Mouse (Mus musculus) small intestine, adult 2 months (tissue): ENCODE measurements around the gene 9130019O22Rik. TPM values are rescaled to one million over a fixed set of nuclear protein-coding genes. Genes with fewer than 3 reads are reported as not detected.
"Not testable (repeated sequence)": the region's sequence is repeated elsewhere in the genome, so short reads cannot be mapped to it uniquely, and the experiment has no call there.

Experiments used
- H3K27ac ChIP-seq: fragments of 200-500 bp; 2 replicates; pipeline ENCODE4 v1.5.1; 2012; ENCODE audit warnings: low read depth, low read length, control low read depth, inconsistent platforms; ENCODE audit not compliant: insufficient read depth
- H3K27me3 ChIP-seq: fragments of 200-500 bp; 2 replicates; pipeline ENCODE4 v1.6.1; 2012; ENCODE audit warnings: mild to moderate bottlenecking, moderate library complexity, low read length, inconsistent platforms; ENCODE audit not compliant: control insufficient read depth, insufficient read depth
- H3K36me3 ChIP-seq: fragments of 200-500 bp; 2 replicates; pipeline ENCODE4 v1.6.1; 2012; ENCODE audit warnings: mild to moderate bottlenecking, low read length, control low read depth, inconsistent platforms; ENCODE audit not compliant: control insufficient read depth, insufficient read depth
- H3K4me1 ChIP-seq: fragments of 200-500 bp; 2 replicates; pipeline ENCODE4 v1.6.1; 2012; ENCODE audit warnings: low read length, inconsistent platforms, mixed read lengths; ENCODE audit not compliant: control insufficient read depth, insufficient read depth, insufficient read length
- H3K4me3 ChIP-seq: fragments of 200-500 bp; 2 replicates; pipeline ENCODE4 v1.5.1; 2012; ENCODE audit warnings: low read depth, mild to moderate bottlenecking, control low read depth, inconsistent platforms, low read length, moderate library complexity
- CTCF ChIP-seq: fragments of 200-500 bp; IDR thresholded peaks from 2 replicates; pipeline ENCODE4 v1.5.1; 2012; ENCODE audit warnings: low read depth, mild to moderate bottlenecking, control low read depth, inconsistent platforms, low read length, moderate library complexity, mixed read lengths; ENCODE audit not compliant: insufficient replicate concordance, insufficient read length; ENCODE audit errors: extremely low read depth
- POLR2A ChIP-seq: fragments of 200-500 bp; IDR thresholded peaks from 2 replicates; pipeline ENCODE4 v1.6.1; 2012; ENCODE audit warnings: low read depth, mild to moderate bottlenecking, control low read depth, inconsistent platforms, low read length, moderate library complexity
- WGBS: fragments of 180-500 bp; shearing (Covaris S2); methylation state at CpG from one replicate; pipeline ENCODE4 v1.1.7; 2018; 5-methylcytosine and 5-hydroxymethylcytosine counted together
- polyA plus RNA-seq: library from polyadenylated mRNA; depleted of rRNA; stranded (reverse); fragments of >200 nt; gene quantifications from 2 replicates; pipeline ENCODE4 v1.2.3, GENCODE M21; 2012

9130019O22Rik gene
- polyA plus RNA-seq, 1 experiment, result 7.3 TPM

DNA sequence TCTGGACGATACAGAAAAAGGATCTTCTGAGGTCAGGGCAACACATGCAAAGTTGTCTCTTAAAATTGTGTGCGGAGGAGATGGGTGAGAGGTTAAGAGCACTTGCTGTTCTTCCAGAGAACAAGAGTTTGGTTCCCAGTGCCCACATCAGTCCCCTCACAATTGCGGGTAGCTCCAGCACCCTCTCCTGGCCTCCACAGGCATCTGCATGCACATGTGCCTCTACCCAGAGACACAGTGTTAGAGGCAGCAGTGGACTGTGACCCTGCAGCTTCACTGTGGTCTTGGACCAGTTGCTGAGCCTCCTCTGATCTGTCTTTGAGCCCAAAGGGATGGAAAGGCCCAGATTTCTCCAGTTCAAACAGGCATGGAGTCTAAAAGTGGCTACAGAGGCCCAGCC, 15.1 kb downstream of the 9130019O22Rik start:
- H3K36me3 ChIP-seq, result peaks cover 16% of the 10 kb centered on the region
- not testable (repeated sequence) for H3K4me3 ChIP-seq, H3K27me3 ChIP-seq, H3K4me1 ChIP-seq, H3K27ac ChIP-seq
- WGBS, result 82% methylated on average over 3 of the region's 3 CpGs
- TF ChIP-seq CTCF, result peak; percentile 12; the same call in 1 of the 2 replicates

GRCm38 (mm10) chr7:127371213-127371612, 15.8 kb downstream of the 9130019O22Rik start:
- no peak for TF ChIP-seq CTCF
- TF ChIP-seq POLR2A, result no peak
- Histone ChIP-seq H3K4me3 (no peak overlapping the region), H3K4me1 (peaks cover 13% of the 10 kb centered on the region; the same call in 1 of the 2 replicates), H3K36me3 (peaks cover 16% of the 10 kb centered on the region), H3K27me3 (no peaks in the 10 kb centered on the region), H3K27ac (no peak overlapping the region)
- 78% methylated on average over 2 of the region's 2 CpGs for WGBS

DNA sequence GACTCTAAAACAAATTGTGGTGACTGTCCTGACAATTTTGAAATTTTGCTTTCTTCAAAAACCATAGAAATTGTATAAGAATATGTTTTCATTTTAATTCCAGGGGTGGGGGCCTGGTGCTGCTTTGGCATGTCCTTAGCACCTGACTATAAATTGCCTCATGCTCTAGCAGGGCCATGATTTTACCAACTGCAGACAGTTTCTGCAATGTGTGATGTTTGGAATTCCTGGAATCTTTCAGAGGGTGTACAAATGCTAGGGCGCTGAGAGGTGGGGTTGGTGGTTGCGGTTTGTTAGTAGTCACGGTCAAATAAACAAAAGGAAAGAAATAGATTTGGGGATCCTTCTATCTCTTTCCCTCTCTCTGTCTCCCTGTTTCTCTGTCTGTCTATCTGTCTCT, 20.7 kb downstream of the 9130019O22Rik start:
- Histone ChIP-seq H3K27me3 (no peaks in the 10 kb centered on the region), H3K27ac (peak overlapping the region; percentile 90), H3K4me1 (peaks cover 17% of the 10 kb centered on the region), H3K36me3 (no peaks in the 10 kb centered on the region), H3K4me3 (no peak overlapping the region)
- TF ChIP-seq CTCF, result no peak
- TF ChIP-seq POLR2A, result no peak
- 91% methylated on average over 3 of the region's 3 CpGs for WGBS

DNA sequence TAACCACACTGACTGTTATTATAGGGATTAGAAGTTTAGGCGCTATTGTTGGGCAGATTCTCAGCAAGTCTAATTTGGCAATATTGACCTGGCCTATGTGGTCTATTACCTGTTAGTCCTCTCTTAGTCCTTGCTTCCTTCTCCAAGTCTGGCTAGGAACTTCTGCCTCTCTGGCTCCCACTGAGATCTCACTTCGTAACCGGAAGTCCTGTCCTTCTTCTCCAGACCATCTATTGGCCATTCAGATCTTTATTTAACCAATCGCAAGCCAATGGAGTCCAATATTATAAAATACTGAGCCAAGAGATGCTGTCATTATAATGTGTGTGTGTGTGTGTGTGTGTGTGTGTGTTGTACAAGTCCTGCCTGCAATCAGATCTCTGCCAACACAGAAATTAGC, 22.8 kb downstream of the 9130019O22Rik start:
- H3K4me1 ChIP-seq, result peaks cover 23% of the 10 kb centered on the region
- 59% methylated on average over 4 of the region's 4 CpGs for WGBS
- H3K27me3 ChIP-seq, result no peaks in the 10 kb centered on the region
- peak overlapping the region; percentile 82 for H3K27ac ChIP-seq
- TF ChIP-seq CTCF (no peak), POLR2A (no peak)
- no peaks in the 10 kb centered on the region for H3K36me3 ChIP-seq
- H3K4me3 ChIP-seq, result peak overlapping the region; percentile 73; the same call in 1 of the 2 replicates

DNA sequence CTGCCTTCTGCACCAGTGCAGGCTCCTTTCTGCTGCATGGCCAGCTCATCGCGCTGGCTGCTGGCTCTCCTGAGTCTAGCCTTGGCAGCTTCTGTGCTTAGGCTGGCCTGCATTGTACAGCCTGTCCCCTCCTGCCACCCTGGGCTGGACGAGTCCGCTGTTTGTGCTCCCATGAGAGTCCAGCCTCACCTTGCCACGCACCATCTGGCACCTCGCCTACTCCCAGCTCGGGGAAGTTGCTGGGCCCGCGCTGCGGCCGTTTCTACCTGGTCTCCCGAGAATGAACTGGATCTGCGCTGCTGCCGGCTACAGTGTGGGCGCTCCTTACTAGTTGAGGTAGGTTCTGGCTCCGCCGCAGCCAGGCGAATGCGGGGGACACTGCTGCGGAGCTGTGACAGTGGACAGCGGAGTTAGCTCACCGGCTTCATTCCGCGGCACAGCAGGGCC, 23.5 kb downstream of the 9130019O22Rik start:
- H3K4me1 ChIP-seq, result peaks cover 23% of the 10 kb centered on the region
- peak overlapping the region; percentile 73 for H3K4me3 ChIP-seq
- TF ChIP-seq CTCF (no peak), POLR2A (peak; percentile 32; the same call in 1 of the 2 replicates)
- WGBS, result 14% methylated on average over 24 of the region's 24 CpGs
- H3K36me3 ChIP-seq, result no peaks in the 10 kb centered on the region
- peak overlapping the region; percentile 82 for H3K27ac ChIP-seq
- H3K27me3 ChIP-seq, result no peaks in the 10 kb centered on the region

DNA sequence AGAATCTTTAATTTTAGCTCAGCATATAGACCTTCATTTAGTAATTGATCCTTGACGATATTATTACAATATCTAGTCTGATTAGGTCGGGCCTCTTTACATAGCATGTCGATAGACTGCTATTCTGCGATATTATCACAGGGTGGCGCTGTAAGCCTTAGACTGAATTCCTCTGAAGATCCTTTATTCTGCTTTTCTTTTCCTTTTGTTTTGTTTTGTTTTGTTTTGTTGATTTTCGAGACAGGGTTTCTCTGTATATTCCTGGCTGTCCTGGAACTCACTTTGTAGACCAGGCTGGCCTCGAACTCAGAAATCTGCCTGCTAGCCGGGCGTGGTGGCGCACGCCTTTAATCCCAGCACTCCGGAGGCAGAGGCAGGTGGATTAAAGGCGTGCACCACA, 24.5 kb downstream of the 9130019O22Rik start:
- TF ChIP-seq CTCF, result peak; percentile 33; the same call in 1 of the 2 replicates
- not testable (repeated sequence) for H3K36me3 ChIP-seq, H3K27me3 ChIP-seq, H3K27ac ChIP-seq
- peaks cover 23% of the 10 kb centered on the region for H3K4me1 ChIP-seq
- 9% methylated on average over 13 of the region's 13 CpGs for WGBS
- peak overlapping the region; percentile 51 for H3K4me3 ChIP-seq

- Histone ChIP-seq H3K27ac (peak overlapping the region; percentile 85), H3K27me3 (no peaks in the 10 kb centered on the region), H3K4me3 (peak overlapping the region; percentile 30), H3K36me3 (no peaks in the 10 kb centered on the region), H3K4me1 (peaks cover 22% of the 10 kb centered on the region)
- TF ChIP-seq POLR2A, result no peak
- TF ChIP-seq CTCF, result no peak
- 12% methylated on average over 13 of the region's 13 CpGs for WGBS
Measured at GRCm38 (mm10) chr7:127361449-127361848, 25.5 kb downstream of the 9130019O22Rik start.
